In the genomic region with DNA sequence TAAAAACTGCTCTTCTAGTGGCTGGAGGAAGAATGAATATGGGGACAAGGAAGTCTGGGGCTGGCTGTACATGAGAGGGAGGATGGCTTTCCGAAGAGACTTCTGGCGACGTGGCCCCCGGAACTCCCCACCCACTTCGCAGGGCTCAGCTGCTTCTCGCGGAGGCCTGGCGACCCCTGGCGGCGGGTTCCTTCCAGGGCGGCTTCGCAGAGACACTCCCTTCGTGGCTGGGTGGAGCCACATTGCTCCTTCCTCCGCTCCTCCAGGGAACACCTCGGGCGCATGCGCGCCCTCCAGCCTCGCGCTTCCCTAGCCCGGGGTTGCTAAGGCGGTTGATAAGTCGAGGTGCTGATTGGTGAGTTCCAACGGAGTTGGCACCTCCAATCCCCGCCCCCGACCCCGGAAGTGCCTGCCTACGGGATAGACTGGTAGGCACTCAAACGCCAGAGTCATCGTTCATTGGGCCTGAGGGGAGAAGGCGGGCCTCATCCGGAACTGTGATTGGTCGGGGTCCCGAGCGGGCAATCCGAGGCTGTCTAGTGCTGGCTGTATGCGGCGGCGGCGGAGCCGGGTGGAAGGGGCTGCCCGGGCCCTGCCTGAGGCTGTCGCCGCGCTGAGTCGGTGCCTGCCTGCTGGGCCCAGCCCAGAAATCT, we compare ENCODE assay signal across 8 mouse cellular contexts. TPM values are rescaled to one million over a fixed set of nuclear protein-coding genes. Genes with fewer than 3 reads are reported as not detected.
DNase-seq lines count a peak whose midpoint lies in the region; ATAC-seq lines count a peak whose summit lies in the region.

A gene (plus strand): TSS at position 535 of the 653 bp plus-strand sequence.

- H3K9me3 ChIP-seq in heart, embryonic 12.5 days (replicated peaks), result no peaks in the 10 kb centered on the region
- H3K9me3 ChIP-seq in liver, embryonic 12.5 days (replicated peaks), result no peaks in the 10 kb centered on the region
- H3K9me3 ChIP-seq in stomach, embryonic 15.5 days, result no peaks in the 10 kb centered on the region

- peak within 1 kb of the TSS; percentile 82 for H3K27ac ChIP-seq in heart, embryonic 12.5 days (ENCODE audit: poor library complexity, severe bottlenecking)
- peak within 1 kb of the TSS; percentile 75 for H3K27ac ChIP-seq in liver, embryonic 12.5 days
- peak within 1 kb of the TSS; percentile 91 for H3K27ac ChIP-seq in stomach, embryonic 15.5 days

- peak within 1 kb of the TSS; percentile 55 for H3K4me3 ChIP-seq in heart, embryonic 12.5 days
- H3K4me3 ChIP-seq in liver, embryonic 12.5 days, result peak within 1 kb of the TSS; percentile 78
- peak within 1 kb of the TSS; percentile 56 for H3K4me3 ChIP-seq in stomach, embryonic 15.5 days (replicated peaks)

- H3K36me3 ChIP-seq in heart, embryonic 12.5 days, result peaks cover 11% of the 10 kb centered on the region; the same call in 1 of the 2 replicates
- H3K36me3 ChIP-seq in liver, embryonic 12.5 days, result peaks cover 28% of the 10 kb centered on the region
- H3K36me3 ChIP-seq in stomach, embryonic 15.5 days, result no peaks in the 10 kb centered on the region

- H3K4me2 ChIP-seq in heart, embryonic 12.5 days, result peak within 1 kb of the TSS; percentile 86
- peak within 1 kb of the TSS; percentile 94 for H3K4me2 ChIP-seq in liver, embryonic 12.5 days
- H3K4me2 ChIP-seq in stomach, embryonic 15.5 days, result peak within 1 kb of the TSS; percentile 87

- under 1% methylated on average over 46 of the region's 46 CpGs for WGBS in heart, embryonic 12.5 days
- whole genome bisulfite sequencing in liver, embryonic 12.5 days (ENCODE audit: insufficient replicate concordance), result under 1% methylated on average over 46 of the region's 46 CpGs
- WGBS in stomach, embryonic 15.5 days, result under 1% methylated on average over 46 of the region's 46 CpGs

- H3K9ac ChIP-seq in heart, embryonic 12.5 days, result peak within 1 kb of the TSS; percentile 70
- H3K9ac ChIP-seq in liver, embryonic 12.5 days, result peak within 1 kb of the TSS; percentile 85
- peak within 1 kb of the TSS; percentile 55 for H3K9ac ChIP-seq in stomach, embryonic 15.5 days

- ATAC-seq in erythroid progenitor cell, adult 5-6 weeks (replicated peaks; ENCODE audit: low FRiP score, poor library complexity, severe bottlenecking), result peak; percentile 90
- peak; percentile 94 for ATAC-seq in heart, embryonic 12.5 days (ENCODE audit: insufficient number of reproducible peaks, low FRiP score)
- peak; percentile 96 for ATAC-seq in liver, embryonic 12.5 days
- ATAC-seq in stomach, embryonic 15.5 days (ENCODE audit: insufficient read depth, low FRiP score, low read depth), result peak; percentile 95

- peaks cover 49% of the 10 kb centered on the region for H3K4me1 ChIP-seq in heart, embryonic 12.5 days (replicated peaks)
- H3K4me1 ChIP-seq in liver, embryonic 12.5 days, result peaks cover 50% of the 10 kb centered on the region
- H3K4me1 ChIP-seq in stomach, embryonic 15.5 days, result peaks cover 33% of the 10 kb centered on the region

- peak; percentile 100 for DNase-seq in CD4-positive helper T cell, adult 2 months (ENCODE audit: low read depth, low spot score)
- DNase-seq in brain, embryonic 18.5 days (ENCODE audit: low read depth, low spot score), result peak; percentile 99
- DNase-seq in kidney, postnatal 10 days, result peak; percentile 100
- peak; percentile 99 for DNase-seq in natural killer cell, adult 2 months (ENCODE audit: low spot score in 2 of 2)

- H3K27me3 ChIP-seq in heart, embryonic 12.5 days (replicated peaks), result no peaks in the 10 kb centered on the region
- H3K27me3 ChIP-seq in liver, embryonic 12.5 days (replicated peaks), result peaks cover 25% of the 10 kb centered on the region
- 0 out of 2 replicates have a peak, but pooled peaks cover 6% of the 10 kb centered on the region for H3K27me3 ChIP-seq in stomach, embryonic 15.5 days (replicated peaks)

RNA-seq across cellular contexts. Expression of the gene that starts here (rescaled TPM):
- total RNA-seq in erythroid progenitor cell, adult 5-6 weeks (2015; ENCODE audit: low replicate concordance), result 11.3 and 18.7 TPM in 2 replicates
- total RNA-seq in erythroid progenitor cell, adult 5-6 weeks (2017; ENCODE audit: low replicate concordance), result 18.9 and 38.9 TPM in 2 replicates
- polyA plus RNA-seq in heart, embryonic 12.5 days (2016; fragmentation: Nextera tagmentation; extraction: Ambion mirVana), result 24.5 and 26.9 TPM in 2 replicates
- 18.3 and 18.5 TPM in 2 replicates for polyA plus RNA-seq in liver, embryonic 12.5 days (2016; fragmentation: Nextera tagmentation; extraction: Ambion mirVana)
- 26.0 and 32.1 TPM in 2 replicates for polyA plus RNA-seq in stomach, embryonic 15.5 days (2015; fragmentation: Nextera tagmentation; extraction: Ambion mirVana)

Comparison
In these comparisons a context has a peak if more than half of its experiments do, and no peak if none do; other contexts are left out.
1. Peak in every context shown above with its lines: DNase-seq, ATAC-seq, H3K4me3 ChIP-seq and H3K27ac ChIP-seq.